Mouse (Mus musculus): ENCODE results near the gene Olfr766-ps1. TPM values are rescaled to one million over a fixed set of nuclear protein-coding genes. Genes with fewer than 3 reads are reported as not detected.

Gene Olfr766-ps1
- polyA plus RNA-seq, 1 experiment from 2014 or later, result not detected

- H3K27ac ChIP-seq (ENCODE audit: low read depth, low read length), result no peak overlapping the region
- no peaks in the 10 kb centered on the region for H3K9me3 ChIP-seq (ENCODE audit: control insufficient read depth, low read length)
- no peak overlapping the region for H3K9ac ChIP-seq (ENCODE audit: low read length)
- DNase-seq (ENCODE audit: low spot score) (peak; percentile 64), ATAC-seq (replicated peaks; ENCODE audit: low FRiP score) (peak; percentile 83)
- H3K4me2 ChIP-seq (ENCODE audit: low read depth, low read length, severe bottlenecking), result no peak overlapping the region
- H3K4me3 ChIP-seq (ENCODE audit: low read depth, low read length), result no peak overlapping the region
- no peaks in the 10 kb centered on the region for H3K27me3 ChIP-seq (ENCODE audit: control insufficient read depth, insufficient read depth, low read length)
- H3K36me3 ChIP-seq (ENCODE audit: control insufficient read depth, insufficient read depth, low read length), result no peaks in the 10 kb centered on the region
- 61% methylated on average over 3 of the region's 3 CpGs for WGBS
- no peaks in the 10 kb centered on the region for H3K4me1 ChIP-seq (replicated peaks; ENCODE audit: control insufficient read depth, insufficient read depth, low read length)
These were observed 42.6 kb downstream of the Olfr766-ps1 start for GRCm38 (mm10) chr10:129026018-129026662.

DNA sequence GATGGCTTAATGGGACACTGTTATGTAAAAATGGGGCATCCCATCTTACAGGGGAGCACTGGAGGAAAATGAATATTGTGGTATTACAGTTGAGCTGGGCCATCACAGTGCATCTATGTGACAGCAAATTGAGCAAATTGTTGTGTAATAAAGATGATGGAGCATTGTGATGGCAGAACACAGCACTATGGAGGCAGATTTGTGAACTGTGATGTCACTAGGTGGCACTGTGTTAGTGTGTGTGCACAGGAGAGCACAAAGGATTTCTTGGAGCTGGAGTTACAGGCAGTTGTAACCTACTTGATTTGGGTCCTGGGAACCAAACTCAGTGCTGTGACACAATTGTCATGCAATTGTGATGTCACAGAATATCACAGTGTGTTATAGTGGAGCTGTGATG lies 45.5 kb downstream of the Olfr766-ps1 start:
- H3K27me3 ChIP-seq (ENCODE audit: control insufficient read depth, insufficient read depth, low read length), result no peaks in the 10 kb centered on the region
- peak; percentile 47; the same call in 1 of the 2 replicates for ATAC-seq (replicated peaks; ENCODE audit: low FRiP score)
- no peak for DNase-seq (ENCODE audit: low spot score)
- no peaks in the 10 kb centered on the region for H3K36me3 ChIP-seq (ENCODE audit: control insufficient read depth, insufficient read depth, low read length)
- no peak overlapping the region for H3K4me3 ChIP-seq (ENCODE audit: low read depth, low read length)
- H3K27ac ChIP-seq (ENCODE audit: low read depth, low read length), result no peak overlapping the region
- H3K9me3 ChIP-seq (ENCODE audit: control insufficient read depth, low read length), result no peaks in the 10 kb centered on the region
- no peak overlapping the region for H3K4me2 ChIP-seq (ENCODE audit: low read depth, low read length, severe bottlenecking)
- no peaks in the 10 kb centered on the region for H3K4me1 ChIP-seq (replicated peaks; ENCODE audit: control insufficient read depth, insufficient read depth, low read length)
- H3K9ac ChIP-seq (ENCODE audit: low read length), result no peak overlapping the region

- no peaks in the 10 kb centered on the region for H3K9me3 ChIP-seq (ENCODE audit: control insufficient read depth, low read length)
- no peaks in the 10 kb centered on the region for H3K36me3 ChIP-seq (ENCODE audit: control insufficient read depth, insufficient read depth, low read length)
- no peak overlapping the region for H3K4me2 ChIP-seq (ENCODE audit: low read depth, low read length, severe bottlenecking)
- DNase-seq (ENCODE audit: low spot score) (no peak), ATAC-seq (replicated peaks; ENCODE audit: low FRiP score) (no peak)
- H3K4me1 ChIP-seq (replicated peaks; ENCODE audit: control insufficient read depth, insufficient read depth, low read length), result no peaks in the 10 kb centered on the region
- no peak overlapping the region for H3K9ac ChIP-seq (ENCODE audit: low read length)
- H3K4me3 ChIP-seq (ENCODE audit: low read depth, low read length), result no peak overlapping the region
- H3K27ac ChIP-seq (ENCODE audit: low read depth, low read length), result no peak overlapping the region
- no peaks in the 10 kb centered on the region for H3K27me3 ChIP-seq (ENCODE audit: control insufficient read depth, insufficient read depth, low read length)
These were observed 54.3 kb downstream of the Olfr766-ps1 start for GRCm38 (mm10) chr10:129014477-129014876.

Other genes starting within 250 kb of the Olfr766-ps1 start
- 70.1 and 73.0 TPM in 2 replicates for gene Ormdl2, start 247.3 kb downstream of the Olfr766-ps1 start, polyA plus RNA-seq (2014; fragmentation: Nextera tagmentation; extraction: Ambion mirVana)
- 10.5 and 11.7 TPM in 2 replicates for gene Gdf11, start 177.3 kb downstream of the Olfr766-ps1 start, polyA plus RNA-seq (2014; fragmentation: Nextera tagmentation; extraction: Ambion mirVana)
- 144 and 151 TPM in 2 replicates for gene Cd63, start 168.0 kb downstream of the Olfr766-ps1 start, polyA plus RNA-seq (2014; fragmentation: Nextera tagmentation; extraction: Ambion mirVana)
- gene Rdh5, start 146.1 kb downstream of the Olfr766-ps1 start, polyA plus RNA-seq (2014; fragmentation: Nextera tagmentation; extraction: Ambion mirVana), result 12.3 and 12.6 TPM in 2 replicates
- gene Bloc1s1, start 144.9 kb downstream of the Olfr766-ps1 start, polyA plus RNA-seq (2014; fragmentation: Nextera tagmentation; extraction: Ambion mirVana), result 191 and 202 TPM in 2 replicates
- gene Itga7, start 135.2 kb downstream of the Olfr766-ps1 start, polyA plus RNA-seq (2014; fragmentation: Nextera tagmentation; extraction: Ambion mirVana), result 0.65 and 0.69 TPM in 2 replicates
- gene Mettl7b, start 108.0 kb downstream of the Olfr766-ps1 start, polyA plus RNA-seq (2014; fragmentation: Nextera tagmentation; extraction: Ambion mirVana), result not detected in 2 replicates
- not detected in 2 replicates for gene Olfr9, start 79.5 kb downstream of the Olfr766-ps1 start, polyA plus RNA-seq (2014; fragmentation: Nextera tagmentation; extraction: Ambion mirVana)
- gene Olfr763, start 58.2 kb downstream of the Olfr766-ps1 start, polyA plus RNA-seq (2014; fragmentation: Nextera tagmentation; extraction: Ambion mirVana), result not detected in 2 replicates
- not detected in 2 replicates for gene Olfr764-ps1, start 29.1 kb downstream of the Olfr766-ps1 start, polyA plus RNA-seq (2014; fragmentation: Nextera tagmentation; extraction: Ambion mirVana)
- gene Olfr765, start 19.0 kb downstream of the Olfr766-ps1 start, polyA plus RNA-seq (2014; fragmentation: Nextera tagmentation; extraction: Ambion mirVana), result not detected in 2 replicates
- gene Olfr767, start 13.9 kb upstream of the Olfr766-ps1 start, polyA plus RNA-seq (2014; fragmentation: Nextera tagmentation; extraction: Ambion mirVana), result not detected in 2 replicates
- not detected in 2 replicates for gene Olfr768, start 30.4 kb upstream of the Olfr766-ps1 start, polyA plus RNA-seq (2014; fragmentation: Nextera tagmentation; extraction: Ambion mirVana)
- gene Olfr769, start 48.9 kb upstream of the Olfr766-ps1 start, polyA plus RNA-seq (2014; fragmentation: Nextera tagmentation; extraction: Ambion mirVana), result not detected in 2 replicates
- not detected in 2 replicates for gene Olfr770, start 70.0 kb upstream of the Olfr766-ps1 start, polyA plus RNA-seq (2014; fragmentation: Nextera tagmentation; extraction: Ambion mirVana)
- not detected in 2 replicates for gene Olfr771, start 95.8 kb upstream of the Olfr766-ps1 start, polyA plus RNA-seq (2014; fragmentation: Nextera tagmentation; extraction: Ambion mirVana)
- not detected in 2 replicates for gene Olfr772, start 108.9 kb upstream of the Olfr766-ps1 start, polyA plus RNA-seq (2014; fragmentation: Nextera tagmentation; extraction: Ambion mirVana)
- not detected in 2 replicates for gene Olfr773, start 118.4 kb upstream of the Olfr766-ps1 start, polyA plus RNA-seq (2014; fragmentation: Nextera tagmentation; extraction: Ambion mirVana)
- gene Olfr774, start 167.2 kb upstream of the Olfr766-ps1 start, polyA plus RNA-seq (2014; fragmentation: Nextera tagmentation; extraction: Ambion mirVana), result not detected in 2 replicates
- not detected in 2 replicates for gene Olfr775, start 179.4 kb upstream of the Olfr766-ps1 start, polyA plus RNA-seq (2014; fragmentation: Nextera tagmentation; extraction: Ambion mirVana)
- gene Olfr776, start 190.2 kb upstream of the Olfr766-ps1 start, polyA plus RNA-seq (2014; fragmentation: Nextera tagmentation; extraction: Ambion mirVana), result not detected in 2 replicates
- gene Olfr777, start 202.5 kb upstream of the Olfr766-ps1 start, polyA plus RNA-seq (2014; fragmentation: Nextera tagmentation; extraction: Ambion mirVana), result not detected in 2 replicates
- not detected in 2 replicates for gene Olfr780, start 249.1 kb upstream of the Olfr766-ps1 start, polyA plus RNA-seq (2014; fragmentation: Nextera tagmentation; extraction: Ambion mirVana)